Mouse (Mus musculus): ENCODE data around the gene Eef1akmt3. TPM values are rescaled to one million over a fixed set of nuclear protein-coding genes. Genes with fewer than 3 reads are reported as not detected.

Eef1akmt3 gene
- total RNA-seq, 2 experiments from 2014 or later, result not detected

Other genes with a start within 250 kb of the Eef1akmt3 start
- gene Atp23, start 140.2 kb downstream of the Eef1akmt3 start, total RNA-seq (2015), result 7.0 and 8.6 TPM in 2 replicates
- gene Atp23, start 140.2 kb downstream of the Eef1akmt3 start, total RNA-seq (2017), result 3.5 and 5.1 TPM in 2 replicates
- gene Ctdsp2, start 62.8 kb downstream of the Eef1akmt3 start, total RNA-seq (2015), result 73.2 and 75.2 TPM in 2 replicates
- 38.0 and 41.9 TPM in 2 replicates for gene Ctdsp2, start 62.8 kb downstream of the Eef1akmt3 start, total RNA-seq (2017)
- gene Avil, start 40.8 kb downstream of the Eef1akmt3 start, total RNA-seq (2015), result 0.07 TPM in 1 of 2 replicates, not detected in the other
- 0.04 and 0.16 TPM in 2 replicates for gene Avil, start 40.8 kb downstream of the Eef1akmt3 start, total RNA-seq (2017)
- 17.4 and 25.7 TPM in 2 replicates for gene Tsfm, start 10.7 kb downstream of the Eef1akmt3 start, total RNA-seq (2015)
- gene Tsfm, start 10.7 kb downstream of the Eef1akmt3 start, total RNA-seq (2017), result 17.1 and 21.0 TPM in 2 replicates
- 4.2 and 5.4 TPM in 2 replicates for gene Mettl1, start 99 bp downstream of the Eef1akmt3 start, total RNA-seq (2015)
- 3.5 and 8.9 TPM in 2 replicates for gene Mettl1, start 99 bp downstream of the Eef1akmt3 start, total RNA-seq (2017)
- gene Cyp27b1, start 6.7 kb upstream of the Eef1akmt3 start, total RNA-seq (2015), result not detected in 2 replicates
- gene Cyp27b1, start 6.7 kb upstream of the Eef1akmt3 start, total RNA-seq (2017), result not detected in 2 replicates
- gene March9, start 18.7 kb upstream of the Eef1akmt3 start, total RNA-seq (2015), result 0.04 TPM in 1 of 2 replicates, not detected in the other
- 0.22 and 0.37 TPM in 2 replicates for gene March9, start 18.7 kb upstream of the Eef1akmt3 start, total RNA-seq (2017)
- gene Cdk4, start 22.0 kb upstream of the Eef1akmt3 start, total RNA-seq (2015), result 276 and 285 TPM in 2 replicates
- gene Cdk4, start 22.0 kb upstream of the Eef1akmt3 start, total RNA-seq (2017), result 174 and 258 TPM in 2 replicates
- 70.0 and 82.5 TPM in 2 replicates for gene Tspan31, start 28.8 kb upstream of the Eef1akmt3 start, total RNA-seq (2015)
- gene Tspan31, start 28.8 kb upstream of the Eef1akmt3 start, total RNA-seq (2017), result 61.6 and 62.5 TPM in 2 replicates
- gene Agap2, start 33.8 kb upstream of the Eef1akmt3 start, total RNA-seq (2015), result 4.1 and 8.3 TPM in 2 replicates
- 32.5 and 35.4 TPM in 2 replicates for gene Agap2, start 33.8 kb upstream of the Eef1akmt3 start, total RNA-seq (2017)
- 39.9 and 42.3 TPM in 2 replicates for gene Os9, start 79.6 kb upstream of the Eef1akmt3 start, total RNA-seq (2015)
- 170 and 195 TPM in 2 replicates for gene Os9, start 79.6 kb upstream of the Eef1akmt3 start, total RNA-seq (2017)
- 113 TPM in 2 replicates for gene B4galnt1, start 123.7 kb upstream of the Eef1akmt3 start, total RNA-seq (2015)
- gene B4galnt1, start 123.7 kb upstream of the Eef1akmt3 start, total RNA-seq (2017), result 67.7 and 75.5 TPM in 2 replicates
- 0.91 TPM in 1 of 2 replicates, not detected in the other for gene Slc26a10, start 139.1 kb upstream of the Eef1akmt3 start, total RNA-seq (2015)
- 0.22 and 0.53 TPM in 2 replicates for gene Slc26a10, start 139.1 kb upstream of the Eef1akmt3 start, total RNA-seq (2017)
- gene Arhgef25, start 148.6 kb upstream of the Eef1akmt3 start, total RNA-seq (2015), result 0.16 TPM in 1 of 2 replicates, not detected in the other
- gene Arhgef25, start 148.6 kb upstream of the Eef1akmt3 start, total RNA-seq (2017), result 0.41 and 1.0 TPM in 2 replicates
- gene Dtx3, start 154.2 kb upstream of the Eef1akmt3 start, total RNA-seq (2015), result 8.2 and 9.2 TPM in 2 replicates
- gene Dtx3, start 154.2 kb upstream of the Eef1akmt3 start, total RNA-seq (2017), result 4.5 and 9.1 TPM in 2 replicates
- 9.6 and 12.0 TPM in 2 replicates for gene Pip4k2c, start 170.1 kb upstream of the Eef1akmt3 start, total RNA-seq (2015)
- 13.2 and 17.8 TPM in 2 replicates for gene Pip4k2c, start 170.1 kb upstream of the Eef1akmt3 start, total RNA-seq (2017)
- gene Kif5a, start 221.8 kb upstream of the Eef1akmt3 start, total RNA-seq (2015), result 0.85 and 0.93 TPM in 2 replicates
- gene Kif5a, start 221.8 kb upstream of the Eef1akmt3 start, total RNA-seq (2017), result 0.70 and 0.94 TPM in 2 replicates
- 78.9 and 82.6 TPM in 2 replicates for gene Dctn2, start 224.9 kb upstream of the Eef1akmt3 start, total RNA-seq (2015)
- 90.1 and 96.4 TPM in 2 replicates for gene Dctn2, start 224.9 kb upstream of the Eef1akmt3 start, total RNA-seq (2017)
- 40.4 and 48.4 TPM in 2 replicates for gene Mbd6, start 247.5 kb upstream of the Eef1akmt3 start, total RNA-seq (2015)
- 5.6 and 8.9 TPM in 2 replicates for gene Mbd6, start 247.5 kb upstream of the Eef1akmt3 start, total RNA-seq (2017)

All from megakaryocyte, adult 5-6 weeks (primary cell).